Mouse (Mus musculus) frontal cortex, adult 2 months (tissue): ENCODE results near the gene Opa3. TPM values are rescaled to one million over a fixed set of nuclear protein-coding genes. Genes with fewer than 3 reads are reported as not detected.

Source experiments
- DNase-seq, 2 experiments: peaks; one replicate each; pipeline ENCODE4 v3.0.0; 2022; ENCODE audit warnings: low spot score in 1 of 2; ENCODE audit errors: extremely low spot score in 1 of 2
- polyA plus RNA-seq: library from polyadenylated mRNA; depleted of rRNA; stranded (reverse); fragments of >200 nt; gene quantifications from 2 replicates; pipeline ENCODE4 v1.2.3, GENCODE M21; 2012; rRNA removed

Opa3 gene
- polyA plus RNA-seq, 1 experiment: 40.9 TPM

GRCm38 (mm10) chr7:19302264-19303045, 74.3 kb downstream of the Opa3 start:
- DNase-seq: no peak

- DNase-seq: no peak
Measured at GRCm38 (mm10) chr7:19303046-19303305, 74.8 kb downstream of the Opa3 start.

GRCm38 (mm10) chr7:19303770-19304169, 75.6 kb downstream of the Opa3 start:
- peak in 1 of 2 experiments; percentile 84 for DNase-seq

- no peak for DNase-seq
Measured at GRCm38 (mm10) chr7:19304501-19305412, 76.6 kb downstream of the Opa3 start.

GRCm38 (mm10) chr7:19305413-19305735, 77.2 kb downstream of the Opa3 start:
- no peak for DNase-seq

Other genes with a start within 250 kb of the Opa3 start
- 2.9 and 4.1 TPM in 2 replicates for gene Nanos2, start 240.9 kb upstream of the Opa3 start, polyA plus RNA-seq
- 39.9 and 46.2 TPM in 2 replicates for gene Mypop, start 237.1 kb upstream of the Opa3 start, polyA plus RNA-seq
- 29.0 and 30.5 TPM in 2 replicates for gene Irf2bp1, start 224.3 kb upstream of the Opa3 start, polyA plus RNA-seq
- not detected in 2 replicates for gene Foxa3, start 204.8 kb upstream of the Opa3 start, polyA plus RNA-seq
- gene Sympk, start 204.0 kb upstream of the Opa3 start, polyA plus RNA-seq: 118 and 120 TPM in 2 replicates
- gene Rsph6a, start 173.6 kb upstream of the Opa3 start, polyA plus RNA-seq: 0.14 and 0.17 TPM in 2 replicates
- gene Dmwd, start 152.1 kb upstream of the Opa3 start, polyA plus RNA-seq: 174 and 178 TPM in 2 replicates
- 50.3 and 59.6 TPM in 2 replicates for gene Dmpk, start 144.5 kb upstream of the Opa3 start, polyA plus RNA-seq
- 5.4 and 5.7 TPM in 2 replicates for gene Six5, start 133.7 kb upstream of the Opa3 start, polyA plus RNA-seq
- gene Gm4969, start 110.0 kb upstream of the Opa3 start, polyA plus RNA-seq: 1.1 and 1.4 TPM in 2 replicates
- 8.4 and 9.0 TPM in 2 replicates for gene Fbxo46, start 108.5 kb upstream of the Opa3 start, polyA plus RNA-seq
- gene Qpctl, start 79.0 kb upstream of the Opa3 start, polyA plus RNA-seq: 15.3 and 16.7 TPM in 2 replicates
- gene Snrpd2, start 78.6 kb upstream of the Opa3 start, polyA plus RNA-seq: 70.7 and 83.9 TPM in 2 replicates
- 11.0 and 11.9 TPM in 2 replicates for gene Gipr, start 62.2 kb upstream of the Opa3 start, polyA plus RNA-seq
- gene Eml2, start 51.9 kb upstream of the Opa3 start, polyA plus RNA-seq: 134 and 136 TPM in 2 replicates
- 7.4 and 7.7 TPM in 2 replicates for gene Gpr4, start 15.8 kb upstream of the Opa3 start, polyA plus RNA-seq
- gene Vasp, start 43.5 kb downstream of the Opa3 start, polyA plus RNA-seq: 22.2 and 24.9 TPM in 2 replicates
- 0.48 and 0.62 TPM in 2 replicates for gene Ppm1n, start 51.7 kb downstream of the Opa3 start, polyA plus RNA-seq
- gene Rtn2, start 54.3 kb downstream of the Opa3 start, polyA plus RNA-seq: 128 and 135 TPM in 2 replicates
- gene Fosb, start 81.7 kb downstream of the Opa3 start, polyA plus RNA-seq: 6.3 and 22.4 TPM in 2 replicates
- 49.9 and 53.6 TPM in 2 replicates for gene Ercc1, start 116.4 kb downstream of the Opa3 start, polyA plus RNA-seq
- gene Cd3eap, start 131.1 kb downstream of the Opa3 start, polyA plus RNA-seq: 12.7 and 15.2 TPM in 2 replicates
- gene Ppp1r13l, start 131.4 kb downstream of the Opa3 start, polyA plus RNA-seq: 5.3 and 5.5 TPM in 2 replicates
- 41.5 and 47.0 TPM in 2 replicates for gene Ercc2, start 153.7 kb downstream of the Opa3 start, polyA plus RNA-seq
- 2.6 TPM in 2 replicates for gene Klc3, start 175.8 kb downstream of the Opa3 start, polyA plus RNA-seq
- 0.90 and 1.4 TPM in 2 replicates for gene Ckm, start 176.4 kb downstream of the Opa3 start, polyA plus RNA-seq
- 47.5 and 49.9 TPM in 2 replicates for gene Mark4, start 230.5 kb downstream of the Opa3 start, polyA plus RNA-seq
- gene Exoc3l2, start 235.0 kb downstream of the Opa3 start, polyA plus RNA-seq: 0.32 and 0.40 TPM in 2 replicates